Mouse (Mus musculus) embryo, embryonic 11 days (tissue): ENCODE measurements at regions not wholly inside any gene's neighbourhood (a gene's known extent, or its start where the extent isn't known, plus 50 kb on each side); places are given as distances from the start of the nearest gene placed in this dataset.

Experiments
- DNase-seq: peaks from one replicate; pipeline ENCODE4 v3.0.0-alpha.2; 2015

GRCm38 (mm10) chr5:42364116-42364515 is 296.4 kb downstream of the Gm16223 start:
- no peak for DNase-seq

DNA sequence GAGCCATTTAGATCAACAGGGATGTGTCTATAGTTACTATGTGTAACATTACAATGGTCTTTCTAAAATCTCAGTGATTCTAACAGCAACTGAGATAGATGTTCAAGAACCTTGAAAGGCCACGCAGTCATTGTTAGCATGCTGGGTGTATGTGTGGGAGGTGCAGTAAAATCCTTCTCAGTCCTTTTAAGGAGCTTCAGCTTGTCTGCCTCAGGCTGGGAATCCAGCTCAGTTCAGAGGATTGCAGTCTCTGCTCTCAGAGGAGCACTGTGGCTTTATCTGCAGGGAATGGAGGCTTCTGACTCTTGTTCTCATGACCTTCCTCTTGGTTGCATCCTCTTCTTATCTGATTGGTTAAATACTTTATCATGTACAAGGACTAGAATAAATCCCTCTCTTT is 320.2 kb downstream of the Gm16223 start:
- DNase-seq: no peak

- no peak for DNase-seq
Observed at GRCm38 (mm10) chr5:42396695-42397094, 328.9 kb downstream of the Gm16223 start.

DNA sequence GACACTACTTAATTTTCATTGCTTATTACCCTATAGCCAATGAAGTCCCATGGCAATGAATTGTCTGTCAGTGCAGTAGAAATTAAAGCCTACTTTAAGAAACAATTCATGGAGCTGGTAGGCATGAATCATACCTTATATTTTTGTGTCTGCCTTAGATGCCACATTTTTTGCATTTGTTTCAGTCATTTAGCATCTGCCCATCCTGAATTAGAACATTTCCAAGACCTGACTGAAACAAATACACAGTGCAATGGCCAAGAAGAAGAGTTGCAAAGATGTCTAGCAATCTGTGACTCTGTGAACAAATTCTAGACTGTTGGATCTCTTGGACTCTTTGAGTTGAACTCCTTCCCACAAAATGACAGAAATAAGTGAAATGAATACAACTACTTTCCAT is 342.2 kb downstream of the Gm16223 start:
- DNase-seq: no peak

- peak; percentile 63 for DNase-seq
Observed at GRCm38 (mm10) chr5:42412296-42412695, 344.5 kb downstream of the Gm16223 start.

DNA sequence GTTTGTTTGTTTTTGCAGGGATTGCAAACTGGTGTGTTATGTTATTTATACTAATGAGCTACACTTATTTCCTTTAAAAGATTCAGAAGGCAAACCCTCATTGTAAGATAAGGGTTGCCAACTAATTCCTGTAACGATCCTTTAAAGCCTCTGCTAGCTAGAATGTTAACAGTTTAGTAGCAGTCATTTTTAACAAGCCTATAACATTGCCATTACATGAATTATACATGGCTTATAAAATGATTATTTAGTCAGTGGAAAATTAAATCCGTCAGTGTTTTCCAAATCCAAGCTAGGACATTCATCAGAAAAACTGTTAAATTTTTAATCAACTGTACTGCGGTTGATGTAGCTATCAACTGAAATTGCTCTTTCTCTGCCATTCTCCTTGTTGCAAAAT is 358.1 kb downstream of the Gm16223 start:
- no peak for DNase-seq

DNA sequence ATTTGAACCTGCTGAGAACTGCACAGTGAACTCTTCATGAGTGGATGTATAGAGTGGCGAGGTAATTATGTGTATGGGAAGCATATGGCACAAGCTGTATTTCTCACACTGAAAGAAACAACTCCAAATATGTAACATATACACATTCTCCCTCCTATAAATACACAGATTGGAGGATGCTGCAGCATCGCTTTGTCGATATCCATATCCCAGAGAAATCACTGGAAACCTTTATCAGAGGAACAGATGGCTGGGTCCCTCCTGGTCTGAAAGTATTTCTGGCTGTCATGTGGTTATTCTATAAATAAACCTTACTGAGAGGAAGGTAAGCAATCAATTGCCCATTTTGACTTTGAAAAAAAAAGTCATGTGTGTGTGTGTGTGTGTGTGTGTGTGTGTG is 365.4 kb downstream of the Gm16223 start:
- DNase-seq: no peak

GRCm38 (mm10) chr5:42448644-42449043 is 380.9 kb downstream of the Gm16223 start:
- DNase-seq: no peak

DNA sequence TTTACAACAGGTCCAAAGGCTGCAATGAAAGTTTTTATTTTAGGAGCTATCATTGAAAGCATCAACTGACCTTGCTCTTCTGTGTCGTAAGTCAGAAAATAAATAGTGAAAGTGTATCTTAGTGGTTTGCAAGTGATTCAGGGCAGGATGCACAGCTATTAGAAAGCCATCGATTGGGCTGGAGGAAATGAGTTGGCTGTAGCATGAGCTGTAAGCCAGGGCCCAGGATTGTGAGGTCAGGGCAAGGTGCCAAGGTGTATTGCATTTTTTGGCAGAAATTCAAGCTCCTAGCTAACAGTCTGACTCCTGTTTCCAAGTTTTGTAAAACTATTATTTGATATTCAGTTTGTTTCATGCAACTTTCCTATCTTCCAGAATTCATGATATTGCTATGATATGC is 381.8 kb downstream of the Gm16223 start:
- DNase-seq: no peak

- DNase-seq: no peak
Observed at GRCm38 (mm10) chr5:42453707-42454106, 385.9 kb downstream of the Gm16223 start.

DNA sequence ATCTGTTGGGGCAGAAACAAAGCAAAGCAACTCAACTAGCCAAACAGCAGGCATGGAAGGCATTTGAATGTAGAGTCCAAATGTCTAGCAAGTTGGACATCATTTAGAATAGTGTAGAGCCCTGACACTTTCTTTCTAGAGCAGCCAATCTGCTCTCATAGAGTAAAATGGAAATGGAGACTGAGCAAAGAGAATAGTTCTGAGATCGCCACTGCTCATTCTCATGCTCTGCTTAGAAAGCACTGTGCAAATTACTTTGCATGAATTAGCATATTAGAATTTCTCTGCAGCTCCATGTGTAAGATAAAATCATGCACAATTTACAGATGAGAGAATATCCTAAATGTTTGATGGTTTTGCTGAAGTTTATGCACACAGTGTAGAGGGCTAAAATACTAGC is 393.4 kb downstream of the Gm16223 start:
- DNase-seq: no peak

DNA sequence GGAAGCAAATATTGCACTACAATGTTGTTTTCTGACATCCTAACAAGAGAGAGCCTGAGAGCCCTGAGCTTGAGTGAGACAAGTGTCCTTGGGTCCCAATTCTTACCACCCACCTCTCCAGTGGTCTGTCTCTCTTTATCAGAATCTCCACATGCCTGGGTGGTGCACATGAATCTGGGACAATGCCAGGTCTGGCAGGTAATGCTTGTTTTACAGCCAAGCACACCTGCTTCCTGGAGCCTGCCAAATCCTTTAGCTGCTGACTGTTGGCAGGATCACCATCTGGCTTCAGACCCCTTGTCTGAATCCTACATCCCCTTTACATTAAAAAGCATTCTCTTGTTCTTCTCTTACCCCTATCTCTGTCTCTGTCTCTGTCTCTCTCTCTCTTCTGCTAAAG is 397.1 kb downstream of the Gm16223 start:
- no peak for DNase-seq

- DNase-seq: peak; percentile 3
Observed at GRCm38 (mm10) chr5:42473493-42473892, 405.7 kb downstream of the Gm16223 start.

GRCm38 (mm10) chr5:42502124-42502801 is 434.5 kb downstream of the Gm16223 start:
- DNase-seq: peak; percentile 3

DNA sequence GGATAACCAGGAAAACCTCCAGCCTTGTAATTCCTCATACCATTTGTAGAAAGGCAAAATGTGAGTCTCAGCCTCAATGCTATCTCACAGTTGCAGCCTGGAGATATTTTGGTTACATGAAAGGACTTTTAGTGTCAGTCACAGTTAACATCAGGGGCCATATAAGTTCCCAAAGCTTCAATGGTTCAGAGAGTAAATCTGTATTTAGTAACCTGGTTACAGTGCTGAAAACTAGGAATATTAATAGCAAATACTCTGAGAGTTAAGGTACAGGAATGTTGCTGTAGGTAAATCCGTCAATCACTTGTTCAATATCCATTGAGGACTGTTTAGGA is 435.0 kb downstream of the Gm16223 start:
- DNase-seq: no peak

DNA sequence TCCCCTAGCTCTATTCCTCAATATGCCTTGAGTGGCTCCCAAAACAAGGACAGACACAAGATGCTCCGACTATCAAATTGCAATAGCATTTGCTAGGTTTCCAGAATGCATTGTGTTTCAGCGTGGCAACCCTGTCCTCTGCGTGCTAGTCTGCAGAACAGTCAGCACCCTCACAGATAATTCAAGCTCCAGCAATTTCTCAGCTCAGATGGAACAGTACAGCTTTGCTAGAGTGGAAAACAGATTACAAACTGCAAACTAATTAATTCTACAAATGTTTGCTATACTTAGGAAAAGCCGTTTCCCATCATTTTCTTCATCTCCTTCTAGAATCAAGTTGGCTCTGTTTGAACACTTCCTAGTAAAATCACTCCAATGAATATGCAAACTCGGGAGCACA is 441.4 kb downstream of the Gm16223 start:
- DNase-seq: no peak

GRCm38 (mm10) chr5:42523116-42524113 is 455.7 kb downstream of the Gm16223 start:
- no peak for DNase-seq

GRCm38 (mm10) chr5:42525431-42525830 is 457.7 kb downstream of the Gm16223 start:
- no peak for DNase-seq

DNA sequence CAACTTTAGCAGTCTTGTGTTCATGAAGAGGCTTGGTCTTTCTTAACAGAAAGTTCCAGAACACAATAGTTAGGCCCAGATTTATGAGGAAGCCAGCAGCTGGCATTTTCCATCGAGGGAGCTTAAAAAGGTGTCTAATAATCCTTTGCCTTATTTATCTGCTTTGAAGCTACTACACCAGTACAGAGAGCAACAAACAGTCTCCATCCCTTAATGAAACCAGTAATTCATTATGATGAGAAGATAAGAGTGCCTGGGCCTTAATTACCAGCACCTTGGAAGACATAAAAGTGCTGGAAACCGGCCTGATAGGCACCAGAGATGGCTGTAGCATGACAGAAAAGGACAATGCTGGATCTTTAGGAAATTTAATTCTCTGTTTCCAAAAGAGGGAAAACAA is 492.8 kb downstream of the Gm16223 start:
- DNase-seq: no peak

GRCm38 (mm10) chr5:42563406-42563805 is 495.6 kb downstream of the Gm16223 start:
- DNase-seq: no peak

DNA sequence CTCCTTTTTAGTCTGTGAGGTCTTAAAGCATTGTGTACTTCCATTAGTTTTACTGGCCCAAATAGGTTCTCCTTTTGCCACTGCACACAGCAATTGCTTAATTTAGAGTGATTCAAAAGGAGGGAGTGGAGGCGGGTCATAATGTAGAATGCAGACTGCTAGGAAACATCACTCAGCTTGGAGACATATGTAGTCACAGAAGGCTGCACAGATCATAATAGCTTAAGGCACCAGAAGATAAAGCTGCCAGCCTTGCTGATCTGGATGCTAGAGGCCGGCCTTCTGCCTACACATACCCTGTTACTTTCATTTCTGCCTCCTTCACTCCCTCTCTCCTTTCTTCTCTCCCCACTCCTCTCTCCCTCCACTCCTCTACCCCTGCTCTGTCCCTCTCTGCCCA is 508.2 kb downstream of the Gm16223 start:
- no peak for DNase-seq

DNA sequence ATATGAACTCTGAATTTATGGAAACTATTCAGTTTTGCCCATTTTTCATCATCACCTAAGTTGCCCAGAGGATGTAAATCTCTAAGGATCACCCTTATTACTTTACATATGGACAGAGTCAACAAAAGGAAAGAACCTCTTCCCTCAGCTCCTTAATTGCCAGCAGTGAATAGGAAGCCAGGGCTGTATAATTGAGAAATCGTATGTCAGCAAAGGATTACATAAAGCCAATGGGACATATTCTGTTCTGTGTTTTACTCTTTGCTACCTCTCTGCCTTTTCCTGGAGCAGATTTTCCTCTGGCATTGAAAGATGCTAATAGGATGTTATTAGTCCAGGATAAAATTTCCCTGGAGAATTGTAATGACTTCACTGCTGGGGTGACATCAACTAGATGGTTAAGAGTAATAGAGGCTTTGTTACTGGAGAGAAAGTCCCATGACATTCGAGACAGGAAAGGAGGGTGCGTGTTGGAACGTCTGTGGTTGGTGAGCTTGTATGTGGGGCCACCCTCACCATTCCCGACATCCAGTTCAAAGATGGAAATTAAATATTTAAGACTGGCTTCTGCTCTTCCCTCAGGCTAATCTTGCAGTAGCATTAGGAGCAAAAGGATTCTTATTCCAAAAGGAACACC is 510.6 kb downstream of the Gm16223 start:
- DNase-seq: peak; percentile 1

- DNase-seq: no peak
Observed at GRCm38 (mm10) chr5:42620698-42621097, 552.9 kb downstream of the Gm16223 start.
